In the genomic region with DNA sequence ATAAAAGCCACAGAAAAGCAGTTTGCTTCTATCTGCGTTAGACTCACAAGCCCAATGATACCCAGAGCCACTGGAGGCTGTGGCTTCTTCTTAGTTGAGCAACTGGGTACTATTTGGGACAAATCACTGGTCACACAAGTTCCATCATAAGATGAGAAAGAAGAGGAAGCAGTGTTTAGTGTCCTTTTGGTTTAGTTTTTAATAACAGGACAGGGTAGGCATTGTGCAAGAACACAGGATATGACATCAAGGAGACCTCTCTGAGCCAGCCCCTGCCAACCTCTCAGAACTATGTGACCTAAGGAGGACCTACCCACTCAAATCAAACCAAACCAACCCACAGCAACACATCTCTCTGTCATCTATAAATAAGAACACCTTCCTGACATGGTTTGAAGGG, we compare ENCODE assay signal across 17 mouse cellular contexts. TPM values are rescaled to one million over a fixed set of nuclear protein-coding genes. Genes with fewer than 3 reads are reported as not detected.
A peak's percentile ranks its signal among the peaks of the same experiment; 100 is the strongest.
DNase-seq lines count a peak whose midpoint lies in the region; ATAC-seq and TF ChIP-seq lines count a peak whose summit lies in the region.
"Had no signal": no experiment of that assay in that cellular context is flagged by ENCODE, and none has a peak within 500 bp of the region (broad histone marks: within the 10 kb centered on the region; RNA-seq: fewer than 3 reads in every experiment).

No protein-coding gene starts in this region.

- ATAC-seq in liver, postnatal 0 days = peak; percentile 55
- ATAC-seq in liver, embryonic 11.5 days (replicated peaks; ENCODE audit: low FRiP score) = no peak
- ATAC-seq in common myeloid progenitor, adult 5-6 weeks (replicated peaks; ENCODE audit: low read depth, poor library complexity, severe bottlenecking) = peak; percentile 71
- ATAC-seq: forebrain, postnatal 0 days; intestine, postnatal 0 days had no signal

- no peak overlapping the region for H3K9ac ChIP-seq in liver, postnatal 0 days (replicated peaks)
- H3K9ac ChIP-seq in liver, embryonic 11.5 days (ENCODE audit: low read depth, low read length) = no peak overlapping the region
- H3K9ac ChIP-seq: forebrain, postnatal 0 days; hindbrain, embryonic 12.5 days; limb, embryonic 12.5 days had no signal

- H3K36me3 ChIP-seq in liver, postnatal 0 days (replicated peaks; ENCODE audit: insufficient read depth, low read length) = no peaks in the 10 kb centered on the region
- H3K36me3 ChIP-seq in liver, embryonic 11.5 days (ENCODE audit: control insufficient read depth, insufficient read depth, low read length) = no peaks in the 10 kb centered on the region
- H3K36me3 ChIP-seq: hindbrain, embryonic 12.5 days; limb, embryonic 12.5 days had no signal

- TF ChIP-seq CTCF in liver, postnatal 0 days (IDR thresholded peaks at IDR 0.05; ENCODE audit: low read depth) = no peak

- H3K27ac ChIP-seq in liver, postnatal 0 days (ENCODE audit: low read depth) = no peak overlapping the region
- H3K27ac ChIP-seq in liver, embryonic 11.5 days (ENCODE audit: low read depth, low read length) = no peak overlapping the region
- H3K27ac ChIP-seq: hindbrain, embryonic 12.5 days; kidney, postnatal 0 days; limb, embryonic 12.5 days had no signal

- no peak for DNase-seq in liver, postnatal 0 days
- no peak for DNase-seq in liver, embryonic 11.5 days (ENCODE audit: low spot score)
- DNase-seq in CD4-positive helper T cell, adult 2 months (ENCODE audit: low read depth, low spot score) = peak; percentile 39
- peak; percentile 51 to 77 for DNase-seq in monocyte, adult 2 months (ENCODE audit: low read depth in 1 of 2, low spot score in 2 of 2)
- no peak for DNase-seq in gastrocnemius, postnatal 14 days
- DNase-seq in spleen, adult 12 weeks (ENCODE audit: low spot score) = no peak
- DNase-seq in cerebellum, postnatal 4 days (ENCODE audit: low spot score in 2 of 2) = no peak
- DNase-seq: adrenal gland, postnatal 25 days; cerebellum, adult 2 months; forebrain, postnatal 0 days; retina, postnatal 1 day; thymus, adult 2 months had no signal

- no peak overlapping the region for H3K4me3 ChIP-seq in liver, postnatal 0 days (ENCODE audit: low read depth, low read length)
- H3K4me3 ChIP-seq in liver, embryonic 11.5 days (ENCODE audit: low read depth, low read length) = no peak overlapping the region
- H3K4me3 ChIP-seq: hindbrain, embryonic 12.5 days; limb, embryonic 12.5 days had no signal

- peaks cover 13% of the 10 kb centered on the region for H3K4me1 ChIP-seq in liver, postnatal 0 days (ENCODE audit: insufficient read depth)
- peaks cover 11% of the 10 kb centered on the region for H3K4me1 ChIP-seq in liver, embryonic 11.5 days (replicated peaks; ENCODE audit: control insufficient read depth, insufficient read depth, low read length)
- H3K4me1 ChIP-seq: hindbrain, embryonic 12.5 days; limb, embryonic 12.5 days had no signal

- H3K9me3 ChIP-seq in liver, postnatal 0 days (ENCODE audit: low read length) = no peaks in the 10 kb centered on the region
- no peaks in the 10 kb centered on the region for H3K9me3 ChIP-seq in liver, embryonic 11.5 days (ENCODE audit: control insufficient read depth, low read length)
- H3K9me3 ChIP-seq: hindbrain, embryonic 12.5 days; limb, embryonic 12.5 days had no signal

- intact Hi-C loops in gastrocnemius, postnatal 14 days (cut with DNase I; ENCODE audit: low total_unique reads) = no loop called here

- no peak overlapping the region for H3K4me2 ChIP-seq in liver, postnatal 0 days (ENCODE audit: low read depth, low read length)
- H3K4me2 ChIP-seq in liver, embryonic 11.5 days = no peak overlapping the region
- H3K4me2 ChIP-seq: hindbrain, embryonic 12.5 days; limb, embryonic 12.5 days had no signal

- TF ChIP-seq EP300 in liver, postnatal 0 days (IDR thresholded peaks at IDR 0.05; ENCODE audit: low read depth) = peak; percentile 23; the same call in 1 of the 2 replicates

- WGBS in liver, postnatal 0 days (ENCODE audit: insufficient replicate concordance) = 60% methylated on average over 1 of the region's 1 CpGs
- WGBS in liver, embryonic 11.5 days = 84% methylated on average over 1 of the region's 1 CpGs

- H3K27me3 ChIP-seq in liver, postnatal 0 days (ENCODE audit: insufficient read depth, low read length) = no peaks in the 10 kb centered on the region; the same call in 1 of the 2 replicates
- H3K27me3 ChIP-seq in liver, embryonic 11.5 days (replicated peaks; ENCODE audit: control insufficient read depth, insufficient read depth, low read length) = no peaks in the 10 kb centered on the region
- H3K27me3 ChIP-seq: hindbrain, embryonic 12.5 days; limb, embryonic 12.5 days had no signal

RNA-seq across cellular contexts. Expression of a gene that starts 27.7 kb away (rescaled TPM):
- 60.3 and 60.6 TPM in 2 replicates for polyA plus RNA-seq in liver, postnatal 0 days (2015; fragmentation: Nextera tagmentation; extraction: Ambion mirVana)
- 137 and 144 TPM in 2 replicates for polyA plus RNA-seq in liver, embryonic 11.5 days (2014; fragmentation: Nextera tagmentation; extraction: Ambion mirVana)
- total RNA-seq in common myeloid progenitor, adult 5-6 weeks (2017) = 146 and 155 TPM in 2 replicates
- 10 to 100 TPM; 43.7 to 49.2 TPM for total RNA-seq in gastrocnemius, postnatal 14 days (2021)

Comparison
In these comparisons a context has a peak if more than half of its experiments do, and no peak if none do; other contexts are left out.
1. DNase-seq: peak in CD4-positive helper T cell, adult 2 months (single experiment) and monocyte, adult 2 months (2 of 2); none in liver, postnatal 0 days (single experiment), liver, embryonic 11.5 days (single experiment), gastrocnemius, postnatal 14 days (single experiment), spleen, adult 12 weeks (single experiment) and cerebellum, postnatal 4 days (0 of 2).